Mouse (Mus musculus) thymus, postnatal 10 days (tissue): ENCODE results near the gene Prpf40b.
A peak's percentile ranks its signal among the peaks of the same experiment; 100 is the strongest.
"Not testable (repeated sequence)": the region's sequence is repeated elsewhere in the genome, so short reads cannot be mapped to it uniquely, and the experiment has no call there.

Experiments used
- DNase-seq, 2 experiments: peaks; one replicate each; pipeline ENCODE4 v3.0.0; 2021; ENCODE audit warnings: low spot score in 2 of 2

Prpf40b gene

DNA sequence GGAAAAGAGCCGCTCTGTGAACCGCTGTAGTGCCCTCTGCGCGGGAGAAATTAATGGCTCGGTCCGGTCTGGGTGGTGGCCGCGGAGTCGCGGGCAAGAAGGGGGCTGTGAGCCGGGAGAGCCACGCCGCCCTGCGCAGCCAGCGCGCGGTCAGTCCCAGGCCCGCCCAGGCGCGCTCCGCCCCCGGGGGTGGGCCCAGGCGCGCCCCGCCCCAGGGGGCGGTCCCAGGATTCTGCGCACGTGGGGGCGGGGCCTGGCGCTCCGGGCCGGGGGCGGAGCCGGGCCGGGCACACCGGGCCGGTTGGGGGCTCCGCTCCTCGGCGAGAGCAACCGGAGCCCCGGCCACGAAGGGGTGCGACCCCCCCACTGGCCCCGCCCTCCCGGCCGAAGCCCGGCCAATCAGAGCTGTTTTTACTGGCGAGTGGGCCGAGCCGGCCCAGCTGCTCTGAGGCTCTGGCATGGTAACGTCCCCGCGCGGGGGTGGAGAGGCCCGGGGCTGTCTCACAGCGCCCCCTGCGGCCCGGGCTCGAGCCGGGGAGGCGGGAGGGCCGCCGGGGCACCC is at the start of gene Prpf40b:
Gene Prpf40b (plus strand): TSS at position 275 of the 562 bp plus-strand sequence.
- peak; percentile 83 to 85 for DNase-seq

DNA sequence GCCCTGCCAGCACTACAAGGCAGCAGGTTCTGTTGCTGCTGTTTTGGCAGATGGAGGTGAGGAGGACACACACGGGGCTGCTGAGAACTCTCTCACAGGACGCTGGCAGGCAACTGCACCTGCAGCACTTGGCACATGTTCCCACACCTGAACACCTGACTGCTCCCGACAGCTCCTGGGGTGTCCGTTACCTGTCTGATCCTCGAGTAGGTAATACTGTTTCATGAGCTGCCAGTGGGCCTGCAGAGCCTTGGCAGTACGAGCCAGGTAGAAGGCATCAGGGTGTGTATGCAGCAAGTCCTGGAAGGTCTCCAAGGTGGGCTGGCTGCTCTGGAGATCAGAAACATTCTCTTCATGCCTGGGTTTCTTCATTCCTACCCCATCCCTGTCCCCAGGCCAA is 48.2 kb upstream of the Prpf40b start:
- not testable (repeated sequence) for DNase-seq

DNA sequence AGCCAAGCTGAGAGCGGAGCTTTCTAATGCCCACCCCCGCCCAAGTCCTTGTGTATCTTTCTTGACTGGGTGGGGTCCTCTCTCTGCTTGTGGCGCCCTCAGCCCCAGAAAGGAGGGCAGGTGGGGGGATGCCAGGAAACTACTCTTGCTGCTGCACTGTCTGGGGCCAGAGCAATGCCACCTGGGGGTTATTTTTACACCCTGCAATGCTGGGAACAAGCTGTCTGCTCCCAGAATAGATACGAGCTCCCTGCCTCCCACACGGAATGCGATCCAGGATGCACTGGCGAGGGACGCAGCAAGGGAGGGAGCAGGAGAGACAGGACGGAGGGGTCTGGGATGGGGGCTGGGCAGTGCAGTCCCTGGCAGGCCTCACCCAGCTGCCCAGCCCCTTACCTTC is 45.9 kb upstream of the Prpf40b start:
- DNase-seq: no peak

DNA sequence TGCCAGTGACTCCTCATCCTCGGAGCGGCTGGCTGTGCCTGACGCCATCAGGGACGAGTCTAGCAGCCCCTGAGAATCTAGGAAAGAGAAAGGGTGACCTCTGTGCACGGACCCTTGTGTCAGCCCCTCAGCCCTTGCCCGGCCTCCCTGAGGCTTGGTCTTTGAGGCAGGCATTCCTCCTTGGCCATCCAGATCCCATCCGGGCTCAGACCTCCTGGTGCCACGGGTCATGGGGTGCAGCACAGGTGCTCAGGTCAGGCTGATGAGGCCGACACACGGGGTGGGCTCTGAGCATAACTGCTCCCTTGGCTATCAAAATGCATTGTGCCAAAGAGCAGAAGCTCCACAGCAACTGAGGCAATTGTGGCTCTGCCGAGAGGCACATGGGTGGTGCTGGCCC is 44.9 kb upstream of the Prpf40b start:
- no peak for DNase-seq

DNA sequence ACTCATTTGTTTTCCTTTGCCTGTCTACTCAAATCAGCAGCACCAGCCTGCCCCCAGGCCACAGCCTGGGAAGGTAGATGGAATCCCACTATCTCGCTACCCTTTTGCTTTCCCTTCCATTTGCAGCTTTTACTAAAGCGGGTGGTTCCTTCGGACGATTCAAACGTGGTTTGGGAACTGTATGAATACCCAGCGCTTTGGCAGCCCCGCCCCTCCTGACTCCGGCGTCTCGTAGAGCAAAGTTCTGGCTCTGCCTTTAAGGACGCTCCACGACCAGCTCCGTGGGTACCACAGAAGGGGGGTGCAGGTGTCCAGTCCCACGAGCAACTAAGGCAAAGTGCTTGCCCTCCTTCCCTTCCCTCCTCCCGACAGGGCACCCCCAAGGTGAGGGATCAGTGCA is 43.8 kb upstream of the Prpf40b start:
- DNase-seq: not testable (repeated sequence)

- DNase-seq: peak; percentile 95 to 97
These were observed 43.1 kb upstream of the Prpf40b start, which contains the start of gene Mcrs1 for GRCm38 (mm10) chr15:99251626-99252380. Gene Mcrs1, minus strand, starts transcription at chr15:99251961.

DNA sequence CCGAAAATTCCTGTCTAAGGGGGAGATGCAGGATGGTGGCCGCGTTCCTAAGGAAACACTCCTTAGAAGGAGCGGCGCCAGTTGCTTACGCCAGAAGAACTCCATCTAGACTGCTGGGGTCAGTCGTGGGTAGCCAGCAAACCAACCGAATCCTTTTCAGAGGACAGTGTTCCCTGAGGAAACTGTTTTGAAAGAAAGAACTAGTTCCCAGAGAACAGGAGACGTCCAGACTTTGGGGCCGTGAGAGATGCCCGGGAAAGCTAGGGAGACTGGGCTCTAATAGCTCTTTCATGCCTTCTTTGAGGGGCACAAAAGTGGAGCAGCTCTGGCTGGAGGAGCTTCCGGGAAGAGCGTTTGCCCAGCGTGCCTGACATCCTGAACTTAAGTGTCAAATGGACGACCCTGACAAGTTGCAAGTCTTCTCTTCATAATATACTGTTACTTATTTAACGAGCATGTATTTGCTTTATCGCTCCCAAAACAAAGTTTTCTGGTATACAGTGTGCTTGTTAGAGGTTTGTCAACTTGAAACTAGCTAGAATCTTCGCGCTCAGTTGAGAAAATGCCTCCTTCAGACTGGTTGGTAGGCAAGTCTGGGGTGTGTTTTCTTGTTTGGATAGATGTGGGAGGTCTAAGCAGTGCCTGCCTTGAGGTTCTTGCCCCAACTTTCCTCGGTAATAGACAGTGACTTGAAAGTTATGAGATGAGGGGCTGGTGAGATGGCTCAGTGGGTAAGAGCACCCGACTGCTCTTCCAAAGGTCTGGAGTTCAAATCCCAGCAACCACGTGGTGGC is 42.3 kb upstream of the Prpf40b start:
- DNase-seq: no peak

DNA sequence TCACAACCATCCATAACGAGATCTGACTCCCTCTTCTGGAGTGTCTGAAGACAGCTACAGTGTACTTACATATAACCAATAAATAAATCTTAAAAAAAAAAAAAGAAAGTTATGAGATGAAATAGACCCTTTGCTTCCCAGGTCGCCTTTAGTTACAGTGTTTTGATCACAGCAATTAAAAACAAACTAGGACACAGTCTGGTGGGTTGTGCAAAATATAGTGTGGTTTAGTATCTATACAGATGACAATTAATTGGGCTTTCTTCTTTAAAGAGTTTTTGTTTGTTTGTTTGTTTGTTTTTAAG is 41.8 kb upstream of the Prpf40b start:
- not testable (repeated sequence) for DNase-seq

- no peak for DNase-seq
These were observed 41.1 kb upstream of the Prpf40b start for GRCm38 (mm10) chr15:99253772-99254171.

DNA sequence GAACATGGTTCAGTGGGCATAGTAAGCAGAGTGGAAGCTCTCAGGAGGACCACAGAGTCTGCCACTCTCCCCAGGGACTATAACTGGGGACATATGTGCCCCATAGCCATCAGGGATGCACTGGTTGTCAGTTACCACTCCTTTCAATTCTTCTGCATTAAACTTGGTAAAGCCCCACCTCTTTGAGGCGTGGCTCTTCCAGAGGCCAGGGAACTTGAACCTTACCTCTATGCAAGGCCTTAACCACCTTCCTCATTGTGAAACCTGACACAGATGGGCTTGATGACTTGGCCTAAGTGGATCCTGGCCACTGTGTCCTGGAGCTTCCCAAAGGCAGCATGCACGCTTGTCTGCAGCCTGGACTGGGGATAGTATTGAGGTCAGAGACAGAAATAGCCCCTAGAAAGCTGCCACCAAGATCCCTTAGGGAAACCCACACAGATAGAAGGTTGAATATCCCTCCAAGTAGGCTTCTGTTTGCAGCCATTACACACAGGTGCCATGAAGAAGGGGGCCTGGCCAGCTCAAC is 40.3 kb upstream of the Prpf40b start:
- DNase-seq: no peak

DNA sequence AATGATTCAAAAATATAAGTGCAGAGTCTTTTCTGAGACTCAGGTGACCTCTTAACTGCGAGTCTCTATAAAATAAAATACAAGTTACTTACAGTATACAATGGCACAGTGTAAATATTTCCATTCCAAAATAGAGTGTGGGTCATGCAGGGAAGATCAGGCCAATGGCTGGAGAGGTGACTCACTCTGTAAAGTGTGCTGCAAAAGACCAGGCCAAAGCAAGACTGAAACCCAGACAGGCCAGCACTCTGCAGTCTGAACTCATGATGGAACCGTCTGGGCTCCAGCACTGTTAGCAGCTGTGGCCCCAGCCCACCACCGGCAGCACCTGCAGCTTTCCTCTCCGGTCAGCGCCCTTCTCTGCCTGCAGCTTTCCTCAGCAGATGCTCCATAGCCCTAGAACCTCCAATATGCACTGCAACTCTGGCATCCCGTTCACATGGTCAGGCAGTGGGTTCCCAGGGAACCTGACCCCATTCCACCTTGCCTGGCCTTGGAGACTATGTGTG is 39.6 kb upstream of the Prpf40b start:
- no peak for DNase-seq

- DNase-seq: no peak
These were observed 35.6 kb upstream of the Prpf40b start for GRCm38 (mm10) chr15:99259167-99259729.

- DNase-seq: peak; percentile 22 to 48
These were observed 35.1 kb upstream of the Prpf40b start for GRCm38 (mm10) chr15:99259730-99260252.

DNA sequence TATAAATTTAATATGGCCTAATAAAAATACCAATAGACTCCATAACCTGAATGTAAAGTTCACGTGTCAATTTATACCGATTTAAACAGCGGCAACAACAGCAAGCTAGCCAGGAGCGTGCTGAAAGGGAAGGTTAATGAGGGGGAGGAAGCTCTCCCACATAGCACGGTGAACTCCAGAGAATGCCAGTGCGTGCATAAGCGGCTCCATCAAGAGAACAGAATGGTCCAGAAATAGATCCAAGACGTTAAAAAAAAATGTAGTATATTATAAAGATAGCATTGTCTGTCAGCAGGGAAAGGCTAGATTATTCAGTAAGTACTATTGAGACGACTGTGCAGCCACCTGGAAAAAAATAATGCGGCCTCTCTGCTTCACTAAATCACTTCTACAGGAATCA is 32.2 kb upstream of the Prpf40b start:
- DNase-seq: no peak

DNA sequence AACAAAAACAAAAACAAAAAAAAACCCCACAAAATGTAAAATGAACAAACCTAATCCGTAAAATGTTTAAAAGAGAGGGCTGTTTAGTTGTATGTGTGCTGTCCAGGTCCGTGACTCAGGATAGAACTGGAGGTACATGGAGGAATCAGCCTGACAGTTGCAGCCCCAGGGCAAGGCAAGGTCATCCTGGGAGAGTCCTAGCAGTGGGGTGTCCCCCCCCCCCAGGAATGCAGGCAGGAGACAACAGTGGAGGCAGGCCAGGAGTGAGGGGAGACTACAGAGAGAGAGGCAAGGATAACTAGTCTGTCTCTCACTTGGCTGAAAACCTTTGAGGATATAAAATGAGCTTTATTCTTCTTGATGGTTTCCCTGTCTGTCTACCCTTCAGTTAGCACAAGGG is 30.5 kb upstream of the Prpf40b start:
- no peak for DNase-seq

DNA sequence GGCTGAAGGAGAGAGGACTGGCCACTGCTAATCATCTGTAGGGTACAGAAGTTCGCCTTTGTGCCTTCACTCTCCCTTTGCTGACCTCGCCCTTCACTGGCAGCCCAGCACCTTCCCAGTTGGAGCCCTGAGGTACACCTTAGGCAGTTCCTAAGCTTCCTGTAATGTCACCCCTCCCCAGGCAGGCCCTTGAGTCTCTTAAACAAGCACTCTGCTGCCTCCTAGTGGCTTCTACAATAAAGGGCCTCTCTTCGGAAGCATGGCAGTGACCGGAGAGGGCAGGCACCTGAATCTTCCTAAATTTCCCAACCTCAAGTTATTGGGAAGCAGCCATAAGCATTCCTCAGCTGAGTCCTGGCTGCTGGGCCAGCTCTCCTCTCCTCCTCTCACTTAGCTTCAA is 29.2 kb upstream of the Prpf40b start:
- DNase-seq: peak; percentile 68 to 87

DNA sequence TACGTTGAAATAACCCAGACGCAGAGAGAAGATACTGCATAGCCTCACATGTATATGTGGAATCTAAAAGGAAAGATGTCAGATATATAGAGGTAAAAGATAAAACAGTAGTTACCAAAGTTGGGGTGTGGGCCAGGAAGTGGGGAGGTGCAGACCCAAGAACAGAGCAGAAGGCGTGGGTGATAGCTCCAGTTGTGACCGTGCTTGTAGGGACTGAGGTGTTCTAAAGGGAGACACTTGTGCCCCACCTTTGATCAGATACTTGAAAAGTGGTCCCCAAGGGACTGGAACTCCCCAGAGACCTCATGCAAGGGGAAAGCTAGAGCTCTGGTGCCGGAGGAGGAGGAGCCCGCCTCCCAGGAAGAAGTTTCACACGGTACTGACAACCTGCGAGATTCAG is 18.8 kb upstream of the Prpf40b start:
- no peak for DNase-seq

DNA sequence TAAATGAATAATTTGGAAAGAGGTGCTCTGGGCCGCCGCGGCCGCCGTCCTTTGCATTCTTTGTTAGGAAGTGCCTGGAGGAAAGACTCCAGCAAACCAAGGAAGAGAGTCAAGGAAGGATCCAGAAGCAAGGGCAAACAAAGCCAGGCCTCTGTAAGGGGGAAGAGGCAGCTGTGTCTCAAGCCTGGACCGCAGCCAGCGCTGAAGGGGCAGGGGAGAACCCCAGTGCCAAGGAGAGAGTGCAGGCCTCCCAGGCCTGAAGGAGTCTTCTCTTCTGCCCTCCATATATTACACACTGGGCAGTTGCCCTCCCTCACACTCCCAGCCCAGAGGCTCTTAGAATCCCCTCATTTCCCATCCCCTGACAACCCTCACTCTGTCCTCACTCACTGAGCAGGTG is 16.6 kb upstream of the Prpf40b start:
- DNase-seq: no peak

GRCm38 (mm10) chr15:99283456-99283855 is 11.4 kb upstream of the Prpf40b start:
- no peak for DNase-seq

DNA sequence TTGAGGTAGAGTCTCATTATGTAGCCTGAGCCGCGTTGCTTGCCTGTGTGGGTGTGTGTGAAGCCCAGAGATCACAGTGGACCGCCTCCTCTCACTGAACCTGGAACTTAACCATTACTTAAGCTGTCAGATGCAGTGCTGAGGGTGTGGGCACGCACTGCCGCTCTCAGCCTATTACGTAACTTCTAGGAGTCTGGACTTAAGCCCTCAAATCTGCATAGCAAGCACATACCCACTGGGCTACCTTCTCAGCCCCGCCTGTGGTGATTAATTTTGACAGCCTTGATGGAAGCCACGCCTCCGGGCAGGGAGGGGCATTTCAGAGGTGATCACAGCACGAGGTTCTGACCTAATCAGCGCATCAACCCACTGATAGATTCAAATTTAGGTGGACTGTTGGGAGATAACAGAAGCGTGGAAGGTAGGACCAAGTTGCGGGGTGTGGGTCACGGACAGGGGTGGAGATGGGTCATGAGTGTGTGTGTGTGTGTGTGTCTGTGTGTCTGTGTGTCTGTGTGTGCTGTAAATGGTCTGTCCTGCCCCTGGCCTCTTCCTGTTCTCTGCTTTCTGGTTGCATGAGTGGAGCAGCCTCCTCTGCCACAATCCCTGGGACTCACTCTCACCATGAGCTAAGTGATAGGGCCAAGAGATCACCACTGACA is 10.2 kb upstream of the Prpf40b start:
- DNase-seq: no peak

- DNase-seq: no peak
These were observed 9.7 kb upstream of the Prpf40b start for GRCm38 (mm10) chr15:99285189-99285535.
